Mouse (Mus musculus) limb, embryonic 12.5 days (tissue): ENCODE results near the gene Oaz1. TPM values are rescaled to one million over a fixed set of nuclear protein-coding genes. Genes with fewer than 3 reads are reported as not detected.
"Not testable (repeated sequence)": the region's sequence is repeated elsewhere in the genome, so short reads cannot be mapped to it uniquely, and the experiment has no call there.

Source experiments
- ATAC-seq: fragments of 200-750 bp; cut with Nextera tagmentation; 2 replicates; pipeline ENCODE4 v1.8.0; 2017; ENCODE audit warnings: low read depth, moderate TSS enrichment; ENCODE audit not compliant: insufficient number of reproducible peaks, insufficient read depth, low FRiP score, low TSS enrichment
- H3K27ac ChIP-seq: fragments of 300-500 bp; sonication (generic); 2 replicates; pipeline ENCODE4 v1.5.1; 2016; ENCODE audit warnings: mild to moderate bottlenecking, moderate library complexity
- H3K27me3 ChIP-seq: fragments of 300-500 bp; sonication (generic); 2 replicates; pipeline ENCODE4 v1.6.1; 2016; ENCODE audit warnings: mild to moderate bottlenecking, moderate library complexity
- H3K36me3 ChIP-seq: fragments of 300-500 bp; sonication (generic); 2 replicates; pipeline ENCODE4 v1.6.1; 2016; ENCODE audit warnings: mild to moderate bottlenecking, moderate library complexity
- H3K4me1 ChIP-seq: fragments of 300-500 bp; sonication (generic); replicated peaks from 2 replicates; pipeline ENCODE4 v1.6.1; 2016
- H3K4me2 ChIP-seq: fragments of 300-500 bp; sonication (generic); 2 replicates; pipeline ENCODE4 v1.6.1; 2016; ENCODE audit warnings: mild to moderate bottlenecking, moderate library complexity
- H3K4me3 ChIP-seq: fragments of 300-500 bp; sonication (generic); replicated peaks from 2 replicates; pipeline ENCODE4 v1.5.1; 2016; ENCODE audit warnings: mild to moderate bottlenecking
- H3K9ac ChIP-seq: fragments of 300-500 bp; sonication (generic); replicated peaks from 2 replicates; pipeline ENCODE4 v1.6.1; 2016; ENCODE audit warnings: mild to moderate bottlenecking, moderate library complexity
- H3K9me3 ChIP-seq: fragments of 300-500 bp; sonication (generic); 2 replicates; pipeline ENCODE4 v1.6.1; 2016; ENCODE audit warnings: mild to moderate bottlenecking, moderate library complexity
- WGBS: fragments of 180-500 bp; shearing (Covaris S2); methylation state at CpG from one replicate; pipeline ENCODE4 v1.1.7; 2016; 5-methylcytosine and 5-hydroxymethylcytosine counted together
- polyA plus RNA-seq: library from polyadenylated mRNA; unstranded; fragments of >200 nt; fragmentation: Nextera tagmentation; extraction: Ambion mirVana; gene quantifications from 2 replicates; pipeline ENCODE4 v1.2.1, GENCODE M21; 2016

Oaz1 gene
- polyA plus RNA-seq, 1 experiment from 2014 or later, result 1,832 TPM

- no peak for ATAC-seq
- Histone ChIP-seq H3K4me2 (no peak overlapping the region), H3K9me3 (no peaks in the 10 kb centered on the region), H3K4me3 (no peak overlapping the region), H3K27me3 (peaks cover 28% of the 10 kb centered on the region), H3K27ac (no peak overlapping the region), H3K36me3 (no peaks in the 10 kb centered on the region), H3K9ac (no peak overlapping the region), H3K4me1 (peaks cover 6% of the 10 kb centered on the region; the same call in 1 of the 2 replicates)
- WGBS, result 74% methylated on average over 7 of the region's 7 CpGs
Measured at GRCm38 (mm10) chr10:80814800-80815199, 11.7 kb upstream of the Oaz1 start.

- not testable (repeated sequence) for H3K4me3 ChIP-seq, H3K4me1 ChIP-seq, H3K36me3 ChIP-seq, H3K9ac ChIP-seq, H3K4me2 ChIP-seq, ATAC-seq, H3K9me3 ChIP-seq, H3K27ac ChIP-seq
- peaks cover 13% of the 10 kb centered on the region for H3K27me3 ChIP-seq
- 79% methylated on average over 3 of the region's 3 CpGs for WGBS
Measured at GRCm38 (mm10) chr10:80816303-80816702, 10.2 kb upstream of the Oaz1 start.

- Histone ChIP-seq H3K9ac (no peak overlapping the region), H3K27me3 (peaks cover 6% of the 10 kb centered on the region; the same call in 1 of the 2 replicates), H3K4me3 (no peak overlapping the region), H3K9me3 (no peaks in the 10 kb centered on the region), H3K27ac (no peak overlapping the region), H3K4me2 (no peak overlapping the region), H3K4me1 (no peaks in the 10 kb centered on the region), H3K36me3 (no peaks in the 10 kb centered on the region)
- WGBS, result 73% methylated on average over 2 of the region's 2 CpGs
- ATAC-seq, result no peak
Measured at GRCm38 (mm10) chr10:80817164-80817563, 9.3 kb upstream of the Oaz1 start.

GRCm38 (mm10) chr10:80817955-80818354 lies 8.5 kb upstream of the Oaz1 start:
- ATAC-seq, H3K4me2 ChIP-seq, H3K4me1 ChIP-seq, H3K27ac ChIP-seq, H3K4me3 ChIP-seq, H3K9ac ChIP-seq, H3K9me3 ChIP-seq, H3K27me3 ChIP-seq, H3K36me3 ChIP-seq: not testable (repeated sequence)
- 83% methylated on average over 7 of the region's 7 CpGs for WGBS

GRCm38 (mm10) chr10:80818599-80819281 lies 7.7 kb upstream of the Oaz1 start:
- WGBS, result 53% methylated on average over 6 of the region's 6 CpGs
- Histone ChIP-seq H3K9ac (no peak overlapping the region), H3K4me2 (no peak overlapping the region), H3K36me3 (no peaks in the 10 kb centered on the region), H3K4me3 (no peak overlapping the region), H3K4me1 (no peaks in the 10 kb centered on the region), H3K27me3 (no peaks in the 10 kb centered on the region), H3K27ac (no peak overlapping the region), H3K9me3 (no peaks in the 10 kb centered on the region)
- ATAC-seq, result no peak

GRCm38 (mm10) chr10:80819406-80819805 lies 7.0 kb upstream of the Oaz1 start:
- Histone ChIP-seq H3K4me2 (no peak overlapping the region), H3K4me3 (no peak overlapping the region), H3K9me3 (no peaks in the 10 kb centered on the region), H3K36me3 (no peaks in the 10 kb centered on the region), H3K27ac (no peak overlapping the region), H3K4me1 (no peaks in the 10 kb centered on the region), H3K27me3 (no peaks in the 10 kb centered on the region), H3K9ac (no peak overlapping the region)
- 50% methylated on average over 3 of the region's 3 CpGs for WGBS
- no peak for ATAC-seq

GRCm38 (mm10) chr10:80821991-80822390 lies 4.5 kb upstream of the Oaz1 start:
- 45% methylated on average over 2 of the region's 2 CpGs for WGBS
- no peaks in the 10 kb centered on the region for H3K9me3 ChIP-seq
- no peak overlapping the region for H3K4me3 ChIP-seq
- H3K4me2 ChIP-seq, result no peak overlapping the region
- no peaks in the 10 kb centered on the region for H3K27me3 ChIP-seq
- H3K27ac ChIP-seq, result no peak overlapping the region
- no peak for ATAC-seq
- no peaks in the 10 kb centered on the region for H3K36me3 ChIP-seq
- H3K9ac ChIP-seq, result no peak overlapping the region
- no peaks in the 10 kb centered on the region for H3K4me1 ChIP-seq

- H3K27ac ChIP-seq, result no peak overlapping the region
- peaks cover 2% of the 10 kb centered on the region for H3K4me1 ChIP-seq
- H3K4me3 ChIP-seq, result no peak overlapping the region
- H3K4me2 ChIP-seq, result no peak overlapping the region
- no peak for ATAC-seq
- no peaks in the 10 kb centered on the region for H3K9me3 ChIP-seq
- no peak overlapping the region for H3K9ac ChIP-seq
- whole genome bisulfite sequencing, result 89% methylated on average over 5 of the region's 5 CpGs
- no peaks in the 10 kb centered on the region for H3K36me3 ChIP-seq
- H3K27me3 ChIP-seq, result no peaks in the 10 kb centered on the region
Measured at GRCm38 (mm10) chr10:80822528-80822927, 3.9 kb upstream of the Oaz1 start.

GRCm38 (mm10) chr10:80823316-80823715 lies 3.1 kb upstream of the Oaz1 start:
- Histone ChIP-seq H3K9me3 (no peaks in the 10 kb centered on the region), H3K36me3 (peaks cover 4% of the 10 kb centered on the region; the same call in 1 of the 2 replicates), H3K27ac (no peak overlapping the region), H3K4me2 (no peak overlapping the region), H3K27me3 (no peaks in the 10 kb centered on the region), H3K4me3 (no peak overlapping the region), H3K9ac (no peak overlapping the region), H3K4me1 (peaks cover 9% of the 10 kb centered on the region)
- ATAC-seq, result no peak
- 79% methylated on average over 1 of the region's 1 CpGs for WGBS

GRCm38 (mm10) chr10:80823847-80824643 lies 2.4 kb upstream of the Oaz1 start:
- Histone ChIP-seq H3K4me2 (no peak overlapping the region), H3K27ac (no peak overlapping the region), H3K4me3 (no peak overlapping the region), H3K27me3 (no peaks in the 10 kb centered on the region), H3K9me3 (no peaks in the 10 kb centered on the region), H3K9ac (no peak overlapping the region), H3K36me3 (peaks cover 8% of the 10 kb centered on the region), H3K4me1 (peaks cover 13% of the 10 kb centered on the region)
- 65% methylated on average over 8 of the region's 8 CpGs for WGBS
- ATAC-seq, result no peak

GRCm38 (mm10) chr10:80824827-80825226 lies 1.6 kb upstream of the Oaz1 start:
- H3K4me3 ChIP-seq, result no peak overlapping the region
- no peak overlapping the region for H3K9ac ChIP-seq
- peaks cover 16% of the 10 kb centered on the region for H3K36me3 ChIP-seq
- WGBS, result 72% methylated on average over 2 of the region's 2 CpGs
- no peak overlapping the region for H3K4me2 ChIP-seq
- no peak for ATAC-seq
- H3K27me3 ChIP-seq, result no peaks in the 10 kb centered on the region
- H3K4me1 ChIP-seq, result peaks cover 21% of the 10 kb centered on the region
- no peak overlapping the region for H3K27ac ChIP-seq
- no peaks in the 10 kb centered on the region for H3K9me3 ChIP-seq
